Mouse (Mus musculus): Measurements from ENCODE around the gene 9030612E09Rik.

9030612E09Rik gene

GRCm38 (mm10) chr10:43211866-43212265 is 37.4 kb downstream of the 9030612E09Rik start:
- peak; percentile 15 for DNase-seq (ENCODE audit: low spot score)

GRCm38 (mm10) chr10:43217361-43217900 is 42.9 kb downstream of the 9030612E09Rik start:
- DNase-seq (ENCODE audit: low spot score), result no peak

GRCm38 (mm10) chr10:43220479-43220878 is 46.0 kb downstream of the 9030612E09Rik start:
- no peak for DNase-seq (ENCODE audit: low spot score)

GRCm38 (mm10) chr10:43220910-43221625 is 46.6 kb downstream of the 9030612E09Rik start, which contains the start of gene Pdss2:
TSS of gene Pdss2 (plus strand) at chr10:43221486.
- DNase-seq (ENCODE audit: low spot score), result peak; percentile 92

- no peak for DNase-seq (ENCODE audit: low spot score)
Observed at GRCm38 (mm10) chr10:43221659-43222058, 47.2 kb downstream of the 9030612E09Rik start.

GRCm38 (mm10) chr10:43223391-43223790 is 48.9 kb downstream of the 9030612E09Rik start:
- no peak for DNase-seq (ENCODE audit: low spot score)
